Mouse (Mus musculus): Measurements from ENCODE around the gene Olfr491.

Olfr491 gene

DNA sequence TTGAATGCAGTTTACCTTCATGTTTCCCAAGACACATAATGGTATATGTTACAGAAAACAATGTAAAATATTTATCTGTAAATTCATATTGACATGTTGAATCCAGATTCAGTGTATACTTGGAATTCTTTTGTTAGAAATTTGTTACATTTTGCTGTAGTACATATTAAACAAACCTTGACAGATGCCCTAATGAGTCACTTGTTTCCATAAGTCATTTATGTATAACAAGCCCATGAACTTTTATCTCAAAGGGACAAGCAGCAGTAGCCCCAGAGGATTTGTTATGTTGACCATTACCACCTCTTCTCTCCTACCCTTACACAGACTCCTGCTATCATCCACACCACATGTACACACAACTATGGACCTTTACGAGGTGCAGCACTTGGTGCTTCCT is at the start of gene Olfr491:
TSS of gene Olfr491 (plus strand) at position 301 of the 400 bp plus-strand sequence.
- DNase-seq (ENCODE audit: low spot score in 2 of 2): no peak

DNA sequence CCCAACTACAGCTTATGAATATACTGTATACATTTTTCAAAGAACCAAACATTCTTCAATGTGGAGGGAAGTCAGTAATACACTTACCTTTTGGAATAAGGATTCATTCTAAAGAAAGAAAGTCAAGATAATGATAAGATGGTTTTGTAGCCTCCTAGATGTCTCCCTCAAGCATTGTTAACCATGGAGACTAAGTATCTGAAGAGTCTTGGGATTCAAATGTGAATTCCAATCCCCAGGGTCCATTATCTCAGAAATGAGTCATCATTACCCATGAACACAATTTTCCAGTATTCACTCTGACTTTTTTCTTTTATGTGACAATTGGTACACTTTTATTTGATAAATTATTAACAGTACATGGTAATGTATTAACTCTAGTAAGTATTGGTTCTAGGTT is 24.4 kb upstream of the Olfr491 start, which contains the start of gene Olfr490:
TSS of gene Olfr490 (minus strand) at position 101 of the 400 bp plus-strand sequence.
- DNase-seq (ENCODE audit: low spot score in 2 of 2): no peak

DNA sequence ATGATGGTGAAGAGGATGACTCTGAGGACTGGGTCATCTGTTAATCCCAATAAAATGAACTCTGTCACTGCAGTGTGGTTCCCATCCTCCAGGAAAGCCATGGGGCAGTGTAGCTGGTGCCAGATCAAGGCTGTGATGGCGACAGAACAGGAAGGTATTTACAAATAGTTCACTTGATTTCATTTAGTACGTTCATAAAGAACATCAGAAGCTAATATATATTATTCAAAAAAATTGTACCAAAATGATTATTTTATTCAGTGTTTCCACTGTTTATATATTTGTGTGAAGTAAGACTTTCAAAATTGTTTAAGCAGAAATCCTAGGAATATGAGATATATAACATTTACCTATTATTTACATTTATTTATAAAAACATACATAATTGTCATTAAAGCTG is 10.3 kb downstream of the Olfr491 start, which contains the start of gene Olfr492:
TSS of gene Olfr492 (minus strand) at position 101 of the 400 bp plus-strand sequence.
- no peak for DNase-seq (ENCODE audit: low spot score in 2 of 2)

DNA sequence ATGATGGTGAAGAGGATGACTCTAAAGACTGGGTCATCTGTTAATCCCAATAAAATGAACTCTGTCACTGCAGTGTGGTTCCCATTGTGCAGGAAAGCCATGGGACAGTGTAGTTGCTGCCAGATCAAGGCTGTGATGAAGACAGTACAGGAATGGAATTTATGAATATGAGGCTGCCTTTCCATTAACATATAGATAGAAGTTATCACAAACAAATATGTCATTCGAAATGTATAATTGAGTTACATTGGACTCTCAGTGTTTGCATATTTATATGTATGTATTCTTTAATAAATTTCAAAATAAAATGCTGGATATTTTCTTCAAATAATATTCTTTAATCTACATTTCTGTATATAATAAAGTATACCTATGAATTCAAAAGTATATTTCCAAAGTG is 33.6 kb downstream of the Olfr491 start, which contains the start of gene Olfr493:
TSS of gene Olfr493 (minus strand) at position 101 of the 400 bp plus-strand sequence.
- DNase-seq (ENCODE audit: low spot score in 2 of 2): no peak

DNA sequence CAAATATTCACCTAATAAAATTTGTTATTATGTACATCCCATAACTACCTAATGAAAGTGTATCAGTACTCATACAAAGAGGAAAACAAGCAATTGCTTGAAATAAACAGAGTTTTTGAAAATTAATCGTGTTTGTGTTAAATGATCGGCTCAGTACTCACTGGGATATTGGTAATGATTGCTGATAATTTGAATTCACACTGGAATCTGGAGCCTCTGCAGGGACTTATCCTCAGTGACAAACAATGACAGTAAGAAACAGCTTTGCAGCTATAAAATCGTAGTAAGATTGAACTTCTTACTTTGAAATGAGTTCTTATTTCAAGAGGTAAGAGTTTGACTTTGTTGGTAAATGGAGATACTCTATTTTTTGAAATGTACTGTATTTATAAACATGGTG is 51.8 kb downstream of the Olfr491 start, which contains the start of gene Olfr494:
TSS of gene Olfr494 (plus strand) at position 301 of the 400 bp plus-strand sequence.
- no peak for DNase-seq (ENCODE audit: low spot score in 2 of 2)

All from spleen, postnatal 4 days (tissue).